Mouse (Mus musculus) neutrophil, adult 5-6 weeks (primary cell): Measurements from ENCODE around the gene Anxa11. TPM values are rescaled to one million over a fixed set of nuclear protein-coding genes. Genes with fewer than 3 reads are reported as not detected.
"Not testable (repeated sequence)": the region's sequence is repeated elsewhere in the genome, so short reads cannot be mapped to it uniquely, and the experiment has no call there.

ENCODE experiments used
- ATAC-seq: fragments of 151-379, 151-347 bp; 2 replicates; pipeline ENCODE4 v1.8.0; 2017; ENCODE audit warnings: mild to moderate bottlenecking, moderate TSS enrichment; ENCODE audit not compliant: insufficient number of reproducible peaks, poor library complexity, low FRiP score, severe bottlenecking; ENCODE audit errors: extremely low read depth
- total RNA-seq: library from RNA; stranded (forward); fragments of 200-1000 nt; gene quantifications from 2 replicates; pipeline ENCODE4 v1.2.3, GENCODE M21; 2017

The Anxa11 gene
- total RNA-seq: 43.6 and 47.0 TPM in 2 replicates

- ATAC-seq: peak; percentile 84
Measured at GRCm38 (mm10) chr14:25841991-25842687, at the start of gene Anxa11. TSS of gene Anxa11 (plus strand) at chr14:25842156.

DNA sequence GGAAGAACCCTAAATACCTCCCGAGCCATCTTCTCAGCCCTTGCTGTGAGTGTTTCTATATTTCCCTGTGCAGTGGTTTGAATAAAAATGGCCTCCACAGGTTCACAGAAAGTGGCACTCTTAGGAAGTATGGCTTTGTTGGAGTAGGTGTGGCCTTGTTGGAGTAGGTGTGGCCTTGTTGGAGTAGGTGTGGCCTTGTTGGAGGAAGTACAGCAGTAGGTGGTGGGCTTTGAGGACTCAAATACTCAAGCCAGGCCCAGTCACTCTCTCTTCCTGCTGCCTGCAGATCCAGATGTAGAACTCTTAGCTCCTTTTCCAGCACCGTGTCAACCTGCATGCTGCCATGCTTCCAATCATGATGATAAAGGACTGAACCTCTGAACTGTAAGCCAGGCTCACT is 47.6 kb upstream of the Anxa11 start:
- ATAC-seq: no peak

DNA sequence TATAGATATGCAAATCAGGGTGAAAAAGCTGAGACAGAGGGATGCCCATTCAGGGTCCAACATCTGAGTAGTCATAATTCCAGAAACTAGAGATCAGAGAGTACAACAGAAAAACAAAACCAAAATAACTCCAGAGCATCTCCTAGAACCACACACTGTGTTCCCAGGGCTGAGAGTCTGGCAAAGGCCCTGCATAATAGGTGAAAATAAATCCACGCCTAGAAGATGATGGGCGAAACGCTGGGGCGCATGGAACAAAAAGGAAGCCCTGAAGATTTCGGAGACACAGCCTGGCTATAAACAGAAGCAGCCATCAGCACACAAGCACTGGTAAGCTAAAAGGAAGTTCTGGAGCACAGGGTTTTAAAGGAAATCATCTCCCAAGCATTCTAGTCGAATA is 46.9 kb upstream of the Anxa11 start:
- no peak for ATAC-seq

- ATAC-seq: no peak
Measured at GRCm38 (mm10) chr14:25795561-25796174, 46.3 kb upstream of the Anxa11 start.

- no peak for ATAC-seq
Measured at GRCm38 (mm10) chr14:25796619-25797018, 45.3 kb upstream of the Anxa11 start.

GRCm38 (mm10) chr14:25800166-25800960 is 41.6 kb upstream of the Anxa11 start:
- peak; percentile 86 for ATAC-seq

- no peak for ATAC-seq
Measured at GRCm38 (mm10) chr14:25802511-25802910, 39.4 kb upstream of the Anxa11 start.

DNA sequence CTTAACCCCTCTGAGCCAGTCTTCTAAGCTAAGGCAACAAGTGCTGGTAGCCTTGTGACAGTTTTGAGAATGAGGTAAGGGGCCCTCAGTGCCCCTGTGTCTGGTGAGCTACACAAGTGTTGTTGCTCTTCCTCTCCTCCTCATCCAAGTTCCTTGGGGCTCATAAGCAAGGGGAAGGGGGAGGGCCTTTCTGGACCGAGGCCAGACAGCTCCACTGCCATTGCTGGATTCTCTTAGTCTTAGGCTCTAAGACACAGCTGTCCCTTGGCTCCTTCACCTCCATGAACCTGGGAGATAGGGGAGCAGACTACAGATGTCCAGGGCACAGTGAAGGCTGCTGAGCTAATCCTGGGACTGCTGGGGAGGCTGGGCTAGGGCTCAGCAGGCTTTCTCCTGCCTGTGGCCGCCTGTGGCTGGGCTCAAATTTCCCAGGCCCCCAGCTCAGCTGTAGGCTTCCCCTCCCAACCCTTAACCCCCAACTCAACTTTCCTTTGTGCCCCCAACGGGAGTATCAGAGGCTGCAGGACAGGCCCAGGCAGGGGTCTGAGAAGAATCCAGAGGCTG is 38.6 kb upstream of the Anxa11 start:
- ATAC-seq: no peak

DNA sequence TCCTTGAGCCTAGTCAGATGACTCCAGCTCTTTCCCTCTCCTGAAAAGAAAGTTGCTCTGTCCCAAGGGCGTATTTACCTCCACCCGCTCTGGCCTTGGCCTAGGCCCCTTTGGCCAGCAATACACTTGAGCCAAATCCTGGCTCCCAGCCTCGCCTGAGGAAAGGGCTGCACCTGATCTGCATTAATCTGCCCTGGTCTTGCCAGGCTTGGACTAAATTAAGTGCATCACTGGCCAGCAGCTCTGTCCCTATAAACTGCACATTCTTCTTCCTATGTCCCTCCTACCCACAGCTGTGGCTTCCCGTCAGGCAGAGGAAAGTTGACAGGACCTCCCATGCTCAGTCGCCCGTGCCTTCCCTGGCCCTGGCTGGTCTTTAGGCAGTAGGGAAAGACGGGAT is 36.1 kb upstream of the Anxa11 start:
- no peak for ATAC-seq

DNA sequence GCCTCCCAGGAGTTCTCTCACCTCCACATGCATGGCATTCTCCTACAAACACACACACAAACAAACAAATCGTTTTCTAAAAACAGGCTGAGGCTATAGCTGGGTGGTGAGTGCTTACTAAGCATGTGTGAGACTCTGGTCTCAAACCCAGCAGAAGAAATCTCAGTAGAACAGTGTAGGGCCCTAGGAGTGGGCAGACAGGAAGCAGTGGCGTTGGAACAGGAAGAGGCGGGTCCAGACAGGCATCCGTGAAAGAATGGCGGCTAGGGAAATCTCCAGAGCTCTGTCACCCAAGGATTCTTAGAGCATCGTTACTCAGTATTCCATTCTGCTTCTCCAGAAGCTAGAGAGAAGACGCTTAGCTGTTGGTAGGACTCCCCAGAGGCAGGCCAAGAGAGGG is 35.4 kb upstream of the Anxa11 start:
- ATAC-seq: no peak

GRCm38 (mm10) chr14:25811026-25811425 is 30.9 kb upstream of the Anxa11 start:
- ATAC-seq: not testable (repeated sequence)

GRCm38 (mm10) chr14:25814140-25814539 is 27.8 kb upstream of the Anxa11 start:
- ATAC-seq: no peak

DNA sequence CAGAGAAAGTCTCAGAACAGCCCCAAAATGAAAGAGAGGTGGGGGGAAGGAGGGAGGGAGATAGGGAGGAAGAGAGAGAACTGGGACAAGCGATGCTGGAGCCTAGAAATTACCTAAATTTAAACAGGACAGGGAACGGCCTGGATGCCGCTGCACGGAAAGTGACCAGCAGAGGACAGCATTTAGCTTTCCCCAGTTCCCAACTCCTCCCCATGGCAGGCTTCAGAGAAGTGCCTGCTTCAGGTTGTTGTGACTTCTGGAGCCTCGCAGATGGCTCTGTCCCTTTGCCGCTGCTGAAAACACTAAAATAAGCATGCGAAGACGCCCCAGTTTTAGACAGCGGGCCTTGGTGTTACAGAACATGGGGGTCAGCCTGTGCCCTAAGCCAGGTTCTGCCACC is 25.5 kb upstream of the Anxa11 start:
- ATAC-seq: peak; percentile 58; the same call in 1 of the 2 replicates

DNA sequence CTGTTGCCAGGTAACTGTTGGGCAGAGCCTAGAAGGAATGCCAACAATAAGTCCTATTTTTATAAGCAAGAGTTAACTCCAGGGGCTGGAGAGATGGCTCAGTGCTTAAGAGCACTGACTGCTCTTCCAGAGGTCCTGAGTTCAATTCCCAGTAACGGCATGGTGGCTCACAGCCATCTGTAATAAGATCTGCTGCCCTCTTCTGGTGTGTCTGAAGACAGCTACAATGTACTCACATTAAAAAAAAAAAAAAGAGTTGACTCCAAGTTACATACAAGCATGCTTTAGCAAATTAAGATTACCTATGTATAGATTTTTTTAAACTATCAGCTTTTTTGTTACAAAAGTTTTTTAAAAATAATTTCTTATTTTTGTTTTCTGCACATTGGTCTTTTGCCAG is 19.4 kb upstream of the Anxa11 start:
- no peak for ATAC-seq

DNA sequence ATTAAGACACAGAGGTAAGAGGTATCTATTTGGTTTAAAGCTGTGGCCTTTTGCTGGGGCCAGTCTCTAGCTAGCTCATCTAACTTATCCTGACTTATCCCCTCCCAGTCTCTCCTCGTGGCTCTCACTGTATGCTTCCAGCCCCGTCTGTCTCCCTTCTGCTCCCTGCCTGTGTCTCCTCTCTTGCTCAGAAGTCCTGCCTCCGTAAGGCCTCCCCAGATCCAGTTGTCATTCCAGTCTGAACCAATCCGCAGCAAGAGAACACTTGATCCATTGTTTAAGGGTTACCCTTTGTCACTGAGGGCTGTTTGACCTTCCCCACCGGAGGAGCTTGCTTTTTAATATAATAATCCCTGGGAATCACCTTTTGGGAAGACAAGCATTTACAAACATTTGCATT is 17.0 kb upstream of the Anxa11 start:
- ATAC-seq: no peak

- ATAC-seq: no peak
Measured at GRCm38 (mm10) chr14:25825880-25826626, 15.9 kb upstream of the Anxa11 start.

DNA sequence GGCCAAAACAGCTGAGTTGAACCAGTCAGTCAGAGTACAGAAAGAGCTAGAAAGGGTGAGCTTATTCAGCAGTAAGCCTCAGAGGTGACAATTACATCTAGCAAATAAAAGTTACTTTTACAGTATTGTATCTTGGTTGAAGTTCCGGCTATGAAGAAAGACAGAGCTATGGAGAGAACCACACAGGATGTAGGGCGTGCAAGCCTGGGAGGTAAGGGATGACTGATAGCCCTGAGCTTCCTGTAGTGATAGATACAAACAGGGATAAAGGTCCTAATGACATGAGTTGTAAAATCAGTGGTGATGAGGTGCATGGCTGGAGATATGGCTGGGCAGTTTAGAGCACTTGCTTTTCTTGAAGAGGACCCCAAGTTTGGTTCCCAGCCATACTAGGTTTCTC is 15.1 kb upstream of the Anxa11 start:
- ATAC-seq: no peak

- no peak for ATAC-seq
Measured at GRCm38 (mm10) chr14:25831332-25831731, 10.6 kb upstream of the Anxa11 start.

DNA sequence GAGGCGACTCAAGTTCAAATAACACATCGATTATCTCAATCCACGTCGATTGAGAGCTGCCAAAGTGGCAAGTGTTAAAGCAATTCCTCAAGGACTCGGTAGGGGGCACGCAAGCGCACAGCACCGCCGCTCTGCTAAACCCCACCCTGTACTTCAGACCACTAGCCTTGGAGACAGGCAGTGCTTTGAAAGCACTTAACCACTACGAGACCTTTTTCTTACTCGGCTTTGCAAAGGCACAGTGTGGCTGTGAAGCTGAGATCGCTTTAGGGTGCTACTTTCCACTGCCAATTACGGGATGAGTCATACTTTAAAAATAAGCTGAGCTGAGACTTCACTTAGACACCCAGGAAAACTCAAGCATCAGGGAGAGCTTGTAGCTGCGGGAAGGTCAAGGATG is 9.7 kb upstream of the Anxa11 start:
- ATAC-seq: peak; percentile 89
